Mouse (Mus musculus) mouse embryonic stem cell (cell line): ENCODE measurements around the gene Zfp987.
"Not testable (repeated sequence)": the region's sequence is repeated elsewhere in the genome, so short reads cannot be mapped to it uniquely, and the experiment has no call there.

Experiments
- in situ Hi-C, 2 experiments: fragments of 300-500 bp; cut with MboI; formaldehyde crosslinking; loops; 1 replicate in 1 of 2; 3 replicates in 1 of 2; pipeline ENCODE4 v1.14.3; 2019 to 2020; ENCODE audit warnings: low sequenced_read_pairs in 2 of 2, low pct_unique_long_range_greater_than_20kb in 1 of 2, mixed read lengths in 1 of 2; ENCODE audit not compliant: unreplicated experiment in 1 of 2

Zfp987 gene

GRCm38 (mm10) chr4:146167879-146168532 lies 70.9 kb downstream of the Zfp987 start:
- in situ Hi-C loops: not testable (repeated sequence)

DNA sequence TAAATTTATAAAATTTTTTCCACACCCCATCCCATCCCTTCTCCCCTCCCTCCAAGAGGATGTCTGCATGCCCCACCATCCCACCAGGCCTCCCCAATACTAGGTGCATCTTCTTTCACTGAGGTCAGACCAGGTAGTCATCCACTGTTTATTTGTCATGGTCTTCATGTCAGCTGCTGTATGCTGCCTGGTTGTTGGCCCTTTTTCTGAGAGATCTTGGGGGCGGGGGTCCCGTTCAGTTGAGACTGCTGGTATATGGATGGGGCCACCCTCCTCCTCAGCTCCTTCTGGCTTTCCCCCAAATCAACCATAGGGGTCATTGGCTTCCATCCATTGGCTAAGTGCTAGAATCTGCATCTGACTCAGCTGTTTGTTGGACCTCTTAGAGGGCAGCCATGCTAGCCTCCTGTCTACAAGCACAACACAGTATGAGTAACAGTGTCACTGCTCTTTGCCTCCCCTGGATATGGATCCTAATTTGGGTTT lies 71.7 kb downstream of the Zfp987 start:
- in situ Hi-C loops: not testable (repeated sequence)

DNA sequence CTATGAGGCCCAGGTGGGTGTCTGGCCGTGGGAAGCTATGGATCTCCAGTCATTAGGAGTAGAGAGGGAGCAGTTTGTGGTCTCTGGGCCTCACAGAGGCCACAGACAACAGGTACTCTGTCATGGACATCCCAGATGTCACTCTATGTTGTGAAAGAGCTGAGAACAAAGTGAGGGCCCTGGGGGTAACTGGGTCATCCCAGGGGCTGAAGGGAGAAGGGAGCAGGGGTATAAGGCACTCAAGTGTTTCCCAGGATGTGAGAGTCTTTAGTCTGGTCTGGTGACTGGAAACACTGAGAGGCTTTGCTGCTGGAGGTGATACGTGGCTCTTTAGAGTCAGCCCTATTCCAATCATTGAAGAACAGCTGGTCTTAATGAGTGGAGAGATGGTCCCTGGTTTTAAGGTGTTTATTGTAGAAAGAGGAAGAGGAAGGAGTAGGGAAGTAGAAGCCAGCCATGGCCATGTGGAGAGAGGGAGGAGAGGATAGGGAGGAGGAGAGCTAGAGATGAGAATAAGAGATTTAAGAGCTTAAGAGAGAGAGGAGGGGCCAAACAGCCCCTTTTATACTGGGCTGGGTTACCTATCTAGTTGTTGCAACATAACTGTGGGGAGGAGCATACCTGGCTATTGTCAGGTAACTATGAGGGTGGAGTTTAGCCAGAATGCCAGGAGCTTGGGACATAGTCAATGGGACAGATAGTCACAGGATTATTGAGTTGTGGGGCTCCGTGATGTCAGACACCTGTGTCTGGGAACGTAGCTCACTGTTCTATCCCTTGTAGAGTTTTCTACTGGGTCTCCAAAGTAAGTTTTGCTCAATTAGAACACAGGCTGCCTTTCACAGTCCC lies 76.5 kb downstream of the Zfp987 start:
- in situ Hi-C loops: not testable (repeated sequence)
